8 mouse cellular contexts compared by ENCODE assay signal in genomic region chr7:100227158-100227875, GRCm38 (mm10). TPM values are rescaled to one million over a fixed set of nuclear protein-coding genes. Genes with fewer than 3 reads are reported as not detected.
DNase-seq lines count a peak whose midpoint lies in the region; ATAC-seq lines count a peak whose summit lies in the region.

Gene Pgm2l1 (plus strand): TSS chr7:100227394.

- H3K36me3 ChIP-seq in heart, embryonic 10.5 days = no peaks in the 10 kb centered on the region
- H3K36me3 ChIP-seq in kidney, embryonic 15.5 days = no peaks in the 10 kb centered on the region

- H3K27me3 ChIP-seq in heart, embryonic 10.5 days (ENCODE audit: insufficient read depth, poor library complexity, severe bottlenecking) = no peaks in the 10 kb centered on the region
- peaks cover 2% of the 10 kb centered on the region; the same call in 1 of the 2 replicates for H3K27me3 ChIP-seq in kidney, embryonic 15.5 days

- whole genome bisulfite sequencing in heart, embryonic 10.5 days = under 1% methylated on average over 62 of the region's 72 CpGs
- under 1% methylated on average over 63 of the region's 72 CpGs for WGBS in kidney, embryonic 15.5 days

- peak within 1 kb of the TSS; percentile 89 for H3K27ac ChIP-seq in heart, embryonic 10.5 days
- peak within 1 kb of the TSS; percentile 93 for H3K27ac ChIP-seq in kidney, embryonic 15.5 days

- peak within 1 kb of the TSS; percentile 98 for H3K4me2 ChIP-seq in kidney, embryonic 15.5 days

- peak within 1 kb of the TSS; percentile 88 for H3K4me3 ChIP-seq in heart, embryonic 10.5 days
- peak within 1 kb of the TSS; percentile 69 for H3K4me3 ChIP-seq in kidney, embryonic 15.5 days (replicated peaks)

- peak within 1 kb of the TSS; percentile 63 for H3K9ac ChIP-seq in kidney, embryonic 15.5 days

- DNase-seq in B cell, adult 2 months = peak; percentile 97 to 98
- peak; percentile 98 for DNase-seq in brain, adult 2 months (ENCODE audit: low read depth, low spot score)
- DNase-seq in heart, embryonic 10.5 days (ENCODE audit: low spot score) = peak; percentile 98
- DNase-seq in liver = peak; percentile 98
- DNase-seq in spleen, postnatal 4 days (ENCODE audit: low spot score in 2 of 2) = peak; percentile 97 to 98

- peak; percentile 91 for ATAC-seq in erythroblast, adult 5-6 weeks (replicated peaks; ENCODE audit: low FRiP score, poor library complexity, severe bottlenecking)
- peak; percentile 99 for ATAC-seq in kidney, embryonic 15.5 days (replicated peaks; ENCODE audit: low FRiP score)
- peak; percentile 99 for ATAC-seq in monocyte, adult 5-6 weeks (replicated peaks; ENCODE audit: insufficient number of reproducible peaks, low FRiP score, low TSS enrichment, poor library complexity, severe bottlenecking)

- no peaks in the 10 kb centered on the region for H3K9me3 ChIP-seq in heart, embryonic 10.5 days
- no peaks in the 10 kb centered on the region for H3K9me3 ChIP-seq in kidney, embryonic 15.5 days (replicated peaks)

- peaks cover 8% of the 10 kb centered on the region; the same call in 1 of the 2 replicates for H3K4me1 ChIP-seq in heart, embryonic 10.5 days
- H3K4me1 ChIP-seq in kidney, embryonic 15.5 days = peaks cover 10% of the 10 kb centered on the region

RNA-seq across cellular contexts. Expression of gene Pgm2l1, which starts in this region (rescaled TPM):
- 11.1 and 13.2 TPM in 2 replicates for total RNA-seq in erythroblast, adult 5-6 weeks (2015; ENCODE audit: low replicate concordance)
- 12.7 and 18.4 TPM in 2 replicates for total RNA-seq in erythroblast, adult 5-6 weeks (2017; ENCODE audit: low replicate concordance)
- 0.94 and 1.4 TPM in 2 replicates for polyA plus RNA-seq in heart, embryonic 10.5 days (2016; fragmentation: Nextera tagmentation; extraction: Ambion mirVana)
- 3.8 and 4.4 TPM in 2 replicates for polyA plus RNA-seq in kidney, embryonic 15.5 days (2015; fragmentation: Nextera tagmentation; extraction: Ambion mirVana)
- total RNA-seq in monocyte, adult 5-6 weeks (2017) = 6.1 to 23.8 TPM (median 10.6 TPM) in 3 replicates

Comparison
In these comparisons a context has a peak if more than half of its experiments do, and no peak if none do; other contexts are left out.
1. Peak in every context shown above with its lines: DNase-seq, ATAC-seq, H3K4me3 ChIP-seq and H3K27ac ChIP-seq.